Comparison of ENCODE assay signal across 11 mouse cellular contexts in genomic region chr1:63909191-63909590, GRCm38 (mm10).
"Had no signal": no experiment of that assay in that cellular context is flagged by ENCODE, and none has a peak within 500 bp of the region (broad histone marks: within the 10 kb centered on the region; RNA-seq: fewer than 3 reads in every experiment).

No protein-coding gene starts in this region.

- DNase-seq: retina, postnatal 1 day; right cerebral cortex, postnatal 14 days; right cerebral cortex, postnatal 25 days; right cerebral cortex, postnatal 4 days; spleen, adult 18-20 months; thymus, adult 18-20 months; thymus, adult 2 months; thymus, postnatal 14 days; thymus, postnatal 25 days; thymus, postnatal 36 days; thymus, postnatal 4 days had no signal
